Comparison of ENCODE assay signal across 12 mouse cellular contexts in genomic region chr12:72361701-72362354, GRCm38 (mm10). TPM values are rescaled to one million over a fixed set of nuclear protein-coding genes. Genes with fewer than 3 reads are reported as not detected.
A peak's percentile ranks its signal among the peaks of the same experiment; 100 is the strongest.
DNase-seq lines count a peak whose midpoint lies in the region; ATAC-seq and TF ChIP-seq lines count a peak whose summit lies in the region.
"Had no signal": no experiment of that assay in that cellular context is flagged by ENCODE, and none has a peak within 500 bp of the region (broad histone marks: within the 10 kb centered on the region; RNA-seq: fewer than 3 reads in every experiment).

No protein-coding gene starts in this region.

- no peak overlapping the region for H3K4me2 ChIP-seq in forebrain, embryonic 15.5 days (replicated peaks)
- H3K4me2 ChIP-seq in midbrain, postnatal 0 days (ENCODE audit: low read depth, low read length, poor library complexity, severe bottlenecking) = no peak overlapping the region
- H3K4me2 ChIP-seq: liver, embryonic 15.5 days had no signal

- H3K9ac ChIP-seq in forebrain, embryonic 15.5 days (replicated peaks) = no peak overlapping the region
- no peak overlapping the region for H3K9ac ChIP-seq in midbrain, postnatal 0 days (replicated peaks; ENCODE audit: low read length, poor library complexity, severe bottlenecking)
- H3K9ac ChIP-seq: liver, embryonic 15.5 days had no signal

- 75% methylated on average over 9 of the region's 9 CpGs for WGBS in forebrain, embryonic 15.5 days
- WGBS in forebrain, embryonic 10.5 days = 78% methylated on average over 9 of the region's 9 CpGs
- 76% methylated on average over 9 of the region's 9 CpGs for WGBS in midbrain, postnatal 0 days

- no peaks in the 10 kb centered on the region for H3K9me3 ChIP-seq in forebrain, embryonic 15.5 days
- no peaks in the 10 kb centered on the region for H3K9me3 ChIP-seq in forebrain, embryonic 10.5 days
- H3K9me3 ChIP-seq in midbrain, postnatal 0 days (ENCODE audit: low read length) = no peaks in the 10 kb centered on the region
- H3K9me3 ChIP-seq: liver, embryonic 15.5 days had no signal

- H3K27me3 ChIP-seq in forebrain, embryonic 15.5 days = no peaks in the 10 kb centered on the region
- no peaks in the 10 kb centered on the region for H3K27me3 ChIP-seq in forebrain, embryonic 10.5 days (ENCODE audit: poor library complexity, severe bottlenecking)
- H3K27me3 ChIP-seq in midbrain, postnatal 0 days (ENCODE audit: insufficient read depth, low read length) = no peaks in the 10 kb centered on the region
- H3K27me3 ChIP-seq: liver, embryonic 15.5 days had no signal

- H3K4me3 ChIP-seq in forebrain, embryonic 15.5 days = no peak overlapping the region
- no peak overlapping the region for H3K4me3 ChIP-seq in forebrain, embryonic 10.5 days
- H3K4me3 ChIP-seq in midbrain, postnatal 0 days (ENCODE audit: low read depth, low read length) = no peak overlapping the region
- H3K4me3 ChIP-seq: erythroblast, embryonic 14.5 days; gastrocnemius, adult 2 months; liver, embryonic 15.5 days; myocyte had no signal

- DNase-seq in forebrain, embryonic 10.5 days (ENCODE audit: extremely low spot score, low spot score) = no peak
- DNase-seq in 416B (ENCODE audit: low read depth) = peak; percentile 93
- peak; percentile 7 for DNase-seq in skeletal muscle tissue, adult 2 months (ENCODE audit: low read depth, low spot score)
- no peak for DNase-seq in testis, postnatal 14 days (ENCODE audit: low spot score)
- DNase-seq in midbrain, postnatal 0 days (ENCODE audit: low spot score) = no peak
- no peak for DNase-seq in frontal cortex, adult 2 months (ENCODE audit: extremely low spot score in 1 of 2, low spot score in 1 of 2)
- DNase-seq: gastrocnemius, adult 2 months had no signal

- H3K4me1 ChIP-seq in forebrain, embryonic 15.5 days = peaks cover 22% of the 10 kb centered on the region
- H3K4me1 ChIP-seq in forebrain, embryonic 10.5 days = peaks cover 50% of the 10 kb centered on the region
- H3K4me1 ChIP-seq in midbrain, postnatal 0 days (ENCODE audit: insufficient read depth, low read length) = peaks cover 18% of the 10 kb centered on the region
- H3K4me1 ChIP-seq: liver, embryonic 15.5 days had no signal

- 0 out of 2 replicates have a peak overlapping the region, but pooled peaks have one; percentile 4 for H3K27ac ChIP-seq in forebrain, embryonic 15.5 days (replicated peaks)
- no peak overlapping the region for H3K27ac ChIP-seq in forebrain, embryonic 10.5 days
- no peak overlapping the region for H3K27ac ChIP-seq in midbrain, postnatal 0 days (ENCODE audit: low read depth, low read length)
- H3K27ac ChIP-seq: gastrocnemius, adult 2 months; liver, embryonic 15.5 days had no signal

- ATAC-seq in forebrain, embryonic 15.5 days (replicated peaks) = no peak
- peak; percentile 90 for ATAC-seq in granulocyte monocyte progenitor cell, adult 5-6 weeks (replicated peaks; ENCODE audit: poor library complexity, severe bottlenecking)
- ATAC-seq in midbrain, postnatal 0 days (ENCODE audit: low FRiP score) = no peak

- H3K36me3 ChIP-seq in forebrain, embryonic 15.5 days = no peaks in the 10 kb centered on the region
- no peaks in the 10 kb centered on the region for H3K36me3 ChIP-seq in forebrain, embryonic 10.5 days (replicated peaks)
- H3K36me3 ChIP-seq in midbrain, postnatal 0 days (ENCODE audit: insufficient read depth, low read length) = no peaks in the 10 kb centered on the region
- H3K36me3 ChIP-seq: liver, embryonic 15.5 days had no signal

- TF ChIP-seq CTCF in midbrain, postnatal 0 days (IDR thresholded peaks at IDR 0.05) = no peak

RNA-seq across cellular contexts. Expression of gene Rtn1, which starts 47.0 kb away (rescaled TPM):
- 2,106 and 2,212 TPM in 2 replicates for polyA plus RNA-seq in forebrain, embryonic 15.5 days (2015; fragmentation: Nextera tagmentation; extraction: Ambion mirVana)
- 45.4 and 72.9 TPM in 2 replicates for polyA plus RNA-seq in forebrain, embryonic 10.5 days (2016; fragmentation: Nextera tagmentation; extraction: Ambion mirVana)
- not detected in 2 replicates for total RNA-seq in granulocyte monocyte progenitor cell, adult 5-6 weeks (2014; fragmentation: Nextera tagmentation)
- total RNA-seq in granulocyte monocyte progenitor cell, adult 5-6 weeks (2017) = not detected in 2 replicates
- 1,958 and 2,696 TPM in 2 replicates for total RNA-seq in midbrain, postnatal 0 days (2014; rRNA removed)
- 3,970 and 4,135 TPM in 2 replicates for polyA plus RNA-seq in midbrain, postnatal 0 days (2015; fragmentation: Nextera tagmentation; extraction: Ambion mirVana)
- polyA plus RNA-seq in frontal cortex, adult 2 months (2012; rRNA removed) = 1,143 and 1,191 TPM in 2 replicates
- polyA plus RNA-seq: myocyte had no signal

Comparison
In these comparisons a context has a peak if more than half of its experiments do, and no peak if none do; other contexts are left out.
1. RNA of gene Rtn1, which starts 47.0 kb away (polyA plus RNA-seq): 3,970 to 4,135 TPM in midbrain, postnatal 0 days, 2,106 to 2,212 TPM in forebrain, embryonic 15.5 days and 1,143 to 1,191 TPM in frontal cortex, adult 2 months; 45.4 to 72.9 TPM in forebrain, embryonic 10.5 days; every median in the first group is over 10 times any median in the second.
2. DNase-seq: peak in 416B (single experiment) and skeletal muscle tissue, adult 2 months (single experiment); none in forebrain, embryonic 10.5 days (single experiment), testis, postnatal 14 days (single experiment), midbrain, postnatal 0 days (single experiment) and frontal cortex, adult 2 months (0 of 2).